Comparison of ENCODE assay signal across 8 mouse cellular contexts in genomic region chr1:150392638-150393487, GRCm38 (mm10). TPM values are rescaled to one million over a fixed set of nuclear protein-coding genes. Genes with fewer than 3 reads are reported as not detected.
DNase-seq lines count a peak whose midpoint lies in the region; ATAC-seq and TF ChIP-seq lines count a peak whose summit lies in the region.

TSS of gene Tpr (plus strand) at chr1:150392838.
TSS of gene Odr4 (minus strand) at chr1:150393080.

- intact Hi-C loops in gastrocnemius, adult 2 months (cut with DNase I) = no loop called here
- intact Hi-C loops in left cerebral cortex, adult 2 months (cut with DNase I) = loop anchor here (5.0 to 10.0 kb wide), 2 partner anchors 1034 to 1362 kb away; partner anchors contain the start of genes Edem3, Swt1 and Trmt1l

- peak; percentile 86 for ATAC-seq in common myeloid progenitor, adult 5-6 weeks (replicated peaks; ENCODE audit: low read depth, poor library complexity, severe bottlenecking)
- ATAC-seq in hindbrain, postnatal 0 days = peak; percentile 98
- ATAC-seq in megakaryocyte, adult 5-6 weeks (ENCODE audit: poor library complexity, severe bottlenecking) = peak; percentile 83

- no peaks in the 10 kb centered on the region for H3K4me1 ChIP-seq in hindbrain, postnatal 0 days (ENCODE audit: insufficient read depth, low read length)

- peaks cover 12% of the 10 kb centered on the region; the same call in 1 of the 2 replicates for H3K36me3 ChIP-seq in hindbrain, postnatal 0 days (ENCODE audit: insufficient read depth, low read length)

- TF ChIP-seq CTCF in gastrocnemius, adult 2 months (IDR thresholded peaks at IDR 0.05) = peak; percentile 86
- TF ChIP-seq CTCF in hindbrain, postnatal 0 days (IDR thresholded peaks at IDR 0.05; ENCODE audit: low read depth) = peak; percentile 80
- TF ChIP-seq CTCF in left cerebral cortex, adult 2 months (IDR thresholded peaks at IDR 0.05) = peak; percentile 67

- under 1% methylated on average over 73 of the region's 76 CpGs for WGBS in hindbrain, postnatal 0 days

- H3K4me2 ChIP-seq in hindbrain, postnatal 0 days (ENCODE audit: low read depth, low read length) = peak within 1 kb of the TSS; percentile 81

- DNase-seq in ZHBTc4 (ENCODE audit: low read depth, low spot score) = peak; percentile 99
- peak; percentile 99 for DNase-seq in gastrocnemius, adult 2 months
- DNase-seq in hindbrain, postnatal 0 days (ENCODE audit: low spot score) = peak; percentile 99
- peak; percentile 98 to 99 for DNase-seq in left cerebral cortex, adult 2 months (ENCODE audit: extremely low spot score in 1 of 2, low spot score in 2 of 2)
- peak; percentile 99 to 100 for DNase-seq in right cerebral cortex, adult 2 months (ENCODE audit: low spot score in 2 of 2)
- peak; percentile 98 for DNase-seq in urinary bladder, postnatal 14 days (ENCODE audit: low spot score)

- no peaks in the 10 kb centered on the region for H3K27me3 ChIP-seq in hindbrain, postnatal 0 days (ENCODE audit: insufficient read depth, low read length)

- peak within 1 kb of the TSS; percentile 99 for H3K27ac ChIP-seq in gastrocnemius, adult 2 months
- peak within 1 kb of the TSS; percentile 92 for H3K27ac ChIP-seq in hindbrain, postnatal 0 days
- H3K27ac ChIP-seq in left cerebral cortex, adult 2 months = peak within 1 kb of the TSS; percentile 100

- peak within 1 kb of the TSS; percentile 76 for H3K9ac ChIP-seq in hindbrain, postnatal 0 days (replicated peaks; ENCODE audit: low read length)

- no peaks in the 10 kb centered on the region for H3K9me3 ChIP-seq in hindbrain, postnatal 0 days (ENCODE audit: low read length)

- H3K4me3 ChIP-seq in gastrocnemius, adult 2 months = peak within 1 kb of the TSS; percentile 96
- peak within 1 kb of the TSS; percentile 91 for H3K4me3 ChIP-seq in hindbrain, postnatal 0 days (ENCODE audit: low read length)
- peak within 1 kb of the TSS; percentile 87 for H3K4me3 ChIP-seq in left cerebral cortex, adult 2 months

RNA-seq across cellular contexts. Expression of gene Tpr, which starts in this region (rescaled TPM):
- total RNA-seq in common myeloid progenitor, adult 5-6 weeks (2017) = 523 and 604 TPM in 2 replicates
- total RNA-seq in gastrocnemius, adult 2 months (2021) = 100 to 1,000 TPM; 102 to 106 TPM
- 70.8 and 76.3 TPM in 2 replicates for total RNA-seq in hindbrain, postnatal 0 days (2014; rRNA removed)
- 137 and 141 TPM in 2 replicates for polyA plus RNA-seq in hindbrain, postnatal 0 days (2015; fragmentation: Nextera tagmentation; extraction: Ambion mirVana)
- total RNA-seq in left cerebral cortex, adult 2 months (2021) = 100 to 1,000 TPM; 106 to 115 TPM
- total RNA-seq in megakaryocyte, adult 5-6 weeks (2015) = 312 and 339 TPM in 2 replicates
- total RNA-seq in megakaryocyte, adult 5-6 weeks (2017) = 398 and 424 TPM in 2 replicates

RNA-seq across cellular contexts. Expression of gene Odr4, which starts in this region (rescaled TPM):
- total RNA-seq in common myeloid progenitor, adult 5-6 weeks (2017) = 86.4 and 103 TPM in 2 replicates
- total RNA-seq in gastrocnemius, adult 2 months (2021) = 10 to 100 TPM; 20.6 to 24.3 TPM
- total RNA-seq in hindbrain, postnatal 0 days (2014; rRNA removed) = 18.1 and 48.5 TPM in 2 replicates
- polyA plus RNA-seq in hindbrain, postnatal 0 days (2015; fragmentation: Nextera tagmentation; extraction: Ambion mirVana) = 49.6 and 52.4 TPM in 2 replicates
- total RNA-seq in left cerebral cortex, adult 2 months (2021) = 10 to 100 TPM; 46.8 to 53.1 TPM
- total RNA-seq in megakaryocyte, adult 5-6 weeks (2015) = 26.4 and 38.2 TPM in 2 replicates
- 68.0 and 68.1 TPM in 2 replicates for total RNA-seq in megakaryocyte, adult 5-6 weeks (2017)

Comparison
In these comparisons a context has a peak if more than half of its experiments do, and no peak if none do; other contexts are left out.
1. Peak in every context shown above with its lines: DNase-seq, ATAC-seq, H3K4me3 ChIP-seq and H3K27ac ChIP-seq.